Mouse (Mus musculus) retina, postnatal 1 day (tissue): Measurements from ENCODE around the gene Clptm1l.

ENCODE experiments used
- DNase-seq: peaks from one replicate; pipeline ENCODE4 v3.0.0-alpha.2; 2012

The Clptm1l gene

GRCm38 (mm10) chr13:73660163-73660695 lies 56.4 kb downstream of the Clptm1l start:
- no peak for DNase-seq
